Mouse (Mus musculus) thymus, adult 2 months (tissue): Measurements from ENCODE around the gene Lce1i.

Experiments used
- CTCF ChIP-seq: fragments of 200-500 bp; IDR thresholded peaks from 2 replicates; pipeline ENCODE4 v1.5.1; 2012; ENCODE audit warnings: mild to moderate bottlenecking, control low read depth, low read length, moderate library complexity, borderline replicate concordance; ENCODE audit not compliant: control insufficient read depth, poor library complexity, insufficient read depth; ENCODE audit errors: extremely low read depth
- POLR2A ChIP-seq: fragments of 200-500 bp; IDR thresholded peaks from 2 replicates; pipeline ENCODE4 v1.6.1; 2012; ENCODE audit warnings: mild to moderate bottlenecking, low read length, control low read depth, moderate library complexity; ENCODE audit not compliant: control insufficient read depth, poor library complexity, insufficient read depth; ENCODE audit errors: extremely low read depth

DNA sequence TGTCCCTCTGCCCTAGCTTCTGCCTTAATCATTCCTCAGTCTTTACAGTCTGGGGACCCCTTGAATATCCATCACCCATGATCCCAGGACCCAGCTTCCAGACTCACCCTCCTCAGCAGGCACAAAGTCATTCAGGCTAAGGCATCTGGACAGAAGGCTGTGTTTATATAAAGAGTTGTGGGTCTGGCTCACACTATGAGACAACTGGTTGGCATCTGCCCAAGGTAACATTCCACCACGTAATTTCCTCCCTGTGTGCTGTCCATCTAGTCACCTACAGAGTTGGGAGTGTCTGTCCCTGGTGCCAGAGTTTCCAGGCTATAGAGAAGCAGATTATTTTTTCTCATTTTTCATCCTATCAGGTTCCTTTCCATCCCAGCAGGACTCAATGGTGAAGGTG lies 48.4 kb upstream of the Lce1i start, which contains the start of gene Kprp:
- TF ChIP-seq CTCF, result no peak
- no peak for TF ChIP-seq POLR2A
